Mouse (Mus musculus): ENCODE data around the gene Spata2. TPM values are rescaled to one million over a fixed set of nuclear protein-coding genes. Genes with fewer than 3 reads are reported as not detected.

The Spata2 gene
- 20.1 and 25.1 TPM in 2 replicates for polyA plus RNA-seq (2016; fragmentation: Nextera tagmentation; extraction: Ambion mirVana)

GRCm38 (mm10) chr2:167492713-167493636, at the start of gene Spata2:
Gene Spata2, minus strand, starts transcription at chr2:167492887.
- H3K36me3 ChIP-seq, result peaks cover 20% of the 10 kb centered on the region
- H3K27me3 ChIP-seq (ENCODE audit: insufficient read depth, poor library complexity, severe bottlenecking), result no peaks in the 10 kb centered on the region

DNA sequence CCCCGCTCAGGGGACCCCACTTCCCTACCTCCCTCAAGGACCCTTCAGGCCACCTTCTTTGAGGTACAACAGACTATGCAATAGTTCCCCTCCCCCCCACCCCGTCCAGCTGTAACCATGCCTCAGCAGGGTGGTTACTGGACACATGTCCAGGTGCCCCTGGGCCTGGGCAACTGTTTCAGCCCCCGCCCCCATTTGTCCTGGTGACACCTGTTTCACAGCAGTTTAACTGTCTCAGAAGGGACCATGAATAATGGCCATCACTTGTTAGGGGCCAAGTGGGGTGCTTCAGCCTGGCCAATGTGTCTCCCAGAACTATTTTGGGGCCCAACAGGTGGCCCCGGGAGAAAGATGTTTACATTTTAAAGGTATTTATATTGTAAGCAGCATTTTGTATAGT, 49.7 kb upstream of the Spata2 start:
- Histone ChIP-seq H3K27ac (peak overlapping the region; percentile 82), H3K4me1 (replicated peaks) (peaks cover 80% of the 10 kb centered on the region), H3K4me3 (peak overlapping the region; percentile 56), H3K36me3 (peaks cover 15% of the 10 kb centered on the region), H3K9me3 (no peaks in the 10 kb centered on the region), H3K27me3 (ENCODE audit: insufficient read depth, poor library complexity, severe bottlenecking) (peaks cover 59% of the 10 kb centered on the region)
- no peak for DNase-seq (ENCODE audit: low spot score)
- WGBS, result 73% methylated on average over 4 of the region's 4 CpGs

More at GRCm38 (mm10) chr2:167492713-167493636, at the start of gene Spata2:
- Histone ChIP-seq H3K27ac (peak within 1 kb of the TSS; percentile 98), H3K9me3 (no peaks in the 10 kb centered on the region), H3K4me1 (replicated peaks) (peaks cover 29% of the 10 kb centered on the region), H3K4me3 (peak within 1 kb of the TSS; percentile 86)
- WGBS, result 2% methylated on average over 63 of the region's 63 CpGs
- peak; percentile 91 for DNase-seq (ENCODE audit: low spot score)

DNA sequence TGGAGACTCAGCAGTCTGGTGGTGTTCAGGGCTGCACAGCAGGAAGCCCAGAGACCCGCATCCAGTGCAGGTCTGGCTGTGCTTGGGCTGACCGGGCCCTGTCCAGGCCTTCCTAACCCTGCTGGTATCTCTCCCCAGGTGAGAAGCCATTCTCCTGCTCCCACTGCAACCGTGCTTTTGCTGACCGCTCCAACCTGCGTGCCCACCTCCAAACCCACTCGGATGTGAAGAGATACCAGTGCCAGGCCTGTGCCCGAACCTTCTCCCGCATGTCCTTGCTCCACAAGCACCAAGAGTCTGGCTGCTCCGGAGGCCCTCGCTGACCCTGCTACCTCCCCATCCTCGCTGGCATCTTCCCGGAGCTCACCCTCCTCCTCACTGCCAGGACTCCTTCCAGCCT, 49.1 kb upstream of the Spata2 start:
- H3K9me3 ChIP-seq, result no peaks in the 10 kb centered on the region
- peaks cover 84% of the 10 kb centered on the region for H3K4me1 ChIP-seq (replicated peaks)
- H3K27me3 ChIP-seq (ENCODE audit: insufficient read depth, poor library complexity, severe bottlenecking), result peaks cover 65% of the 10 kb centered on the region
- peak overlapping the region; percentile 56 for H3K4me3 ChIP-seq
- WGBS, result 67% methylated on average over 12 of the region's 12 CpGs
- no peak for DNase-seq (ENCODE audit: low spot score)
- H3K36me3 ChIP-seq, result peaks cover 15% of the 10 kb centered on the region
- peak overlapping the region; percentile 82 for H3K27ac ChIP-seq

GRCm38 (mm10) chr2:167541324-167541723, 48.6 kb upstream of the Spata2 start:
- Histone ChIP-seq H3K27ac (peak overlapping the region; percentile 82), H3K9me3 (no peaks in the 10 kb centered on the region), H3K4me1 (replicated peaks) (peaks cover 80% of the 10 kb centered on the region), H3K27me3 (ENCODE audit: insufficient read depth, poor library complexity, severe bottlenecking) (peaks cover 69% of the 10 kb centered on the region), H3K36me3 (peaks cover 15% of the 10 kb centered on the region), H3K4me3 (peak overlapping the region; percentile 56)
- DNase-seq (ENCODE audit: low spot score), result no peak
- WGBS, result 11% methylated on average over 6 of the region's 6 CpGs

DNA sequence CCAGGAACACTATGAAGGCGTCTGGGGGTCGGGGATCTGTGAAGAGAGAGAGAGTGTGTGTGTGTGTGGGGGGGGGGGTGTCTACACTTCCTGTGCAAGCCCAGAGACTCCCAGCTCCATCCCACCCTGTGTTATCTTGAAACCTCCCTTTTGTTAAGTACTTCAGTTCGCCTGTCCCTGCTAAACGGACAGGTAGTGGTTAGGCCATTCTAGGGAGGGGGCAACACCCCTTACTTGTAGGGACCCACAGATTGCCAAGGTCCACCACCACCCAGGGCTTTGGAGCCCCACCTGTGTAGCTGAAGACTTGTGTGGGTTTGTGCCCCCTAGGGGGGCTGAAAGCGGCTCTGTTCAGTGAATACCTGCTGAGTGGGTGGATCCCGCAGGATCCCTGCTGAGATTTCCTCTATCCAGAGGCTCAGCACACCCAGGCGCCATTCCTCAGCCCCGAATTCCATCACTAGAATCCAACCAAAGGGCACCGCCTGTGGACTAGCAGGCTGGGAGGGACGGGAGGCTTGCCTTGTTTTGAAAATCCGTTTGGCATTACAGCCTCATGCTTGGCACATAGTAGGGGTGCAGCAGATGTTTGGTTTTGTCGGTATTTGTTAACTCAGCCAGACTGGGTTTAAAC, 47.9 kb upstream of the Spata2 start:
- Histone ChIP-seq H3K36me3 (peaks cover 15% of the 10 kb centered on the region), H3K27ac (peak overlapping the region; percentile 82), H3K9me3 (no peaks in the 10 kb centered on the region), H3K4me3 (peak overlapping the region; percentile 56), H3K4me1 (replicated peaks) (peaks cover 79% of the 10 kb centered on the region), H3K27me3 (ENCODE audit: insufficient read depth, poor library complexity, severe bottlenecking) (peaks cover 76% of the 10 kb centered on the region)
- no peak for DNase-seq (ENCODE audit: low spot score)
- WGBS, result 6% methylated on average over 12 of the region's 12 CpGs

DNA sequence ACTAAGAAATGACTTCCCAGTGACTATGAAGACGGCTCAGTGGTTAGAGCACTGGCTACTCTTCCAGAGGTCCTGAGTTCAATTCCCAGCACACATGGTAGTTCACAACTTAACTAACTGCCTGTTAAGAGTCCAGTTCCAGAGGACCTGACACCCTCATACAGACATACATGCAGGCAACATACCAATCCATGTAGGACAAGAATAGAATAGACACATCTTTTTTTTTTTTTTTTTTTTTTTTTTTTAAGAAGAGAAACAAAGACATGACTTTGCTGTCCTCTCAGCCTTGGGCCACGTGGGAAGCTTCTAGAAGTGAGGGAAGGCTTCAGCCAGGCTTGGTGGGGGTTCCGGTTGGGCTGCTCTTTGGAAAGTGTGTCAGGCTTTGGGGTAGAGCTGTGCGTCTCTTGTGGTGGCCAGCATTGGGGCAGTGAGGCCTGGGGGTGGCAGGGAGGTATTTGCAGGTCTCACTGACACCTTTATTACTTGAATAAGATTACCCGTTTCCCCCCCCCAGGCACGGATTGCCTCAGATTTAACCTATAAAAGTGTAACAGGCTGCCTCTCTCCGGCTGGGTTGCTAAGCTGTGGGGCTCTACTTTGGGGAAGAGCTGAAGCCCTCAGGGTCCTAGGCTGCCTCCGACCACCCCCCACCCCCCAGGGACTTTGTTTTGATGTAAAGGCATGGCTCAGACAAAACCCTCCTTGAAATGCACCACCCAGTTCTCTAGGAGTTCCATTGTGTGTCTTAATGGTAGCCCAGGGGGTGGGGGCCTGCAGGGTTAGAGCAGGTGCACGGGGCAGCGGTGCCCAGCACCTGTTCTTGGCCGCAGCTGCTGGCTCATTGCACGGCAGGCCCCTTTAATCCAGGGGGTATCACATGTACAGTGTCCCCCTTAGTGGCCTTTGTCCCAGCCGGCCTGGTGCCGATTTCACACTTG, 47.1 kb upstream of the Spata2 start:
- Histone ChIP-seq H3K36me3 (peaks cover 15% of the 10 kb centered on the region), H3K27me3 (ENCODE audit: insufficient read depth, poor library complexity, severe bottlenecking) (peaks cover 84% of the 10 kb centered on the region), H3K9me3 (no peaks in the 10 kb centered on the region), H3K4me1 (replicated peaks) (peaks cover 79% of the 10 kb centered on the region), H3K27ac (peak overlapping the region; percentile 82), H3K4me3 (peak overlapping the region; percentile 56)
- no peak for DNase-seq (ENCODE audit: low spot score)
- 14% methylated on average over 14 of the region's 14 CpGs for WGBS

DNA sequence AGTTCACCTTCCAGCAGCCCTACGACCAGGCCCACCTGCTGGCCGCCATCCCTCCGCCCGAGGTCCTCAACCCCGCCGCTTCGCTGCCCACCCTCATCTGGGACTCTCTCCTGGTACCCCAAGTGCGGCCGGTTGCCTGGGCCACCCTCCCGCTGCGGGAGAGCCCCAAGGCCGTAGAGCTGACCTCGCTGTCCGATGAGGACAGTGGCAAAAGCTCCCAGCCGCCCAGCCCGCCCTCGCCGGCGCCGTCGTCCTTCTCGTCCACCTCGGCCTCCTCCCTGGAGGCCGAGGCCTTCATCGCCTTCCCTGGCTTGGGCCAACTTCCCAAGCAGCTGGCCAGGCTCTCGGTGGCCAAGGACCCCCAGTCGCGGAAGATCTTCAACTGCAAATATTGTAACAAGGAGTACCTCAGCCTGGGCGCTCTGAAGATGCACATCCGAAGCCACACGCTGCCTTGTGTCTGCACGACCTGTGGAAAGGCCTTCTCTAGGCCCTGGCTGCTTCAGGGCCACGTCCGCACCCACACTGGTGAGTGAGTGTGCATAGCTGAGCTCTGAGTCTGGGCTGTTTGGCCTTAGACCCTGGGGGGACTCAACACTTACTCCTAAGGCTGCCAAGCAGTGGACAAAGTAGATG, 46.1 kb upstream of the Spata2 start:
- peaks cover 15% of the 10 kb centered on the region for H3K36me3 ChIP-seq
- 16% methylated on average over 34 of the region's 34 CpGs for whole genome bisulfite sequencing
- H3K9me3 ChIP-seq, result no peaks in the 10 kb centered on the region
- H3K4me1 ChIP-seq (replicated peaks), result peaks cover 71% of the 10 kb centered on the region
- peak overlapping the region; percentile 75 for H3K27ac ChIP-seq
- H3K27me3 ChIP-seq (ENCODE audit: insufficient read depth, poor library complexity, severe bottlenecking), result peaks cover 85% of the 10 kb centered on the region
- peak overlapping the region; percentile 56 for H3K4me3 ChIP-seq
- DNase-seq (ENCODE audit: low spot score), result no peak

- 1% methylated on average over 58 of the region's 58 CpGs for WGBS
- Histone ChIP-seq H3K27ac (peak within 1 kb of the TSS; percentile 75), H3K4me3 (peak within 1 kb of the TSS; percentile 56), H3K9me3 (no peaks in the 10 kb centered on the region), H3K36me3 (peaks cover 15% of the 10 kb centered on the region), H3K27me3 (ENCODE audit: insufficient read depth, poor library complexity, severe bottlenecking) (peaks cover 92% of the 10 kb centered on the region), H3K4me1 (replicated peaks) (peaks cover 60% of the 10 kb centered on the region)
- peak; percentile 95 for DNase-seq (ENCODE audit: low spot score)
Observed at GRCm38 (mm10) chr2:167537476-167538297, 45.0 kb upstream of the Spata2 start, which contains the start of gene Snai1. Gene Snai1, plus strand, starts transcription at chr2:167538195.

DNA sequence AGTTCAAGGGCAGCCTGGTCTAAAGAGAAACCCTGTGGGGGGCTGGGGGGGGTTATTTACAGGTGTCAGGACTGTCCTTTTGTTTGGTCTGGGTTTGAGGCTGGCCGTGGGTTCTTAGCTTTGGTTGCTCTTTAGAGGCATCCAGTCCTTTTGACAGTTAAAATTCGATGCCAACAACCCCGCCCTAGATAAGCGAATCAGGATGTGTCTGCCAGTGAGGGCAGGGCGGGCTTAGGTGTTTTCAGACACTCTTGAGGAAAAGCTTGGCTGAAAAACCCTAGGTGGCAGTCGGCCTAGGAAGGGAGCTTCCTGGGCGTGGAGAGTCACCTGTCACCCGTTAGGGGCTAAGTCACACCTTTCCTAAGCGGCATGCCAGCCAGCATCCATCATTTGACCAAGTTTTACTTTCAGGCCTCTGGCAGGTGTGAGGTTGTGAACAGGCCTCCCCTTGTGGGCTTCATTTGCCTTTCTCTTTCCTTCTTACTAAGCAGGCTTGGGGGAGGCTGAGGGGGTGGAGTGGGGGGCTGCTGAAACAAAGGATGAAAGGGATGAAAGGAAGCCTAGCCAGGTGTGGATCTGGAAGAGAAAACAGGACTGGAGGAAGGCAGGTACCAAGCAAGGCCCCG, 43.7 kb upstream of the Spata2 start:
- H3K4me3 ChIP-seq, result no peak overlapping the region
- H3K4me1 ChIP-seq (replicated peaks), result peaks cover 53% of the 10 kb centered on the region
- no peaks in the 10 kb centered on the region for H3K9me3 ChIP-seq
- peaks cover 6% of the 10 kb centered on the region; the same call in 1 of the 2 replicates for H3K36me3 ChIP-seq
- no peak for DNase-seq (ENCODE audit: low spot score)
- no peak overlapping the region for H3K27ac ChIP-seq
- WGBS, result 45% methylated on average over 10 of the region's 10 CpGs
- H3K27me3 ChIP-seq (ENCODE audit: insufficient read depth, poor library complexity, severe bottlenecking), result peaks cover 85% of the 10 kb centered on the region

DNA sequence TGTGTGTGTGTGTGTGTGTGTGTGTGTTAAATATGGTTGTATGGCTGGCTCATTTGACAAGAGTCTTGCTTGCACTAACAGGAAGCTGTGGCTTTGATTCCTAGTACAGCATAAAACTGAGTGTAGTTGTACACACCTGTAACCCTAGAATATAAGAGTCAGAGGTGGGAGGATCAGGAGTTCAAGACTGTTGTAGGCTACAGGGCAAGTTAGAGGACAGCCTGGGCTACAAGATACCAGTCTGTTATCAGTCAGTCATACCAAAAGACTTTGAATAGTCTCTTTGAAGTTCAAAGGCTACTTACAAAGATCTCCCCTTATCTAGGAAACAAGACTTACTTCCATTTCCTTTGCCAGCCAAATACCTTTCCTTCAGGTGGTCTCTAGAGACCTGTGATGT, 41.2 kb upstream of the Spata2 start:
- Histone ChIP-seq H3K9me3 (no peaks in the 10 kb centered on the region), H3K4me3 (no peak overlapping the region), H3K4me1 (replicated peaks) (peaks cover 50% of the 10 kb centered on the region), H3K27me3 (ENCODE audit: insufficient read depth, poor library complexity, severe bottlenecking) (peaks cover 60% of the 10 kb centered on the region), H3K27ac (no peak overlapping the region), H3K36me3 (0 out of 2 replicates have a peak, but pooled peaks cover 1% of the 10 kb centered on the region)
- no peak for DNase-seq (ENCODE audit: low spot score)

- no peaks in the 10 kb centered on the region for H3K9me3 ChIP-seq
- 21% methylated on average over 13 of the region's 13 CpGs for WGBS
Observed at GRCm38 (mm10) chr2:167532131-167532530, 39.4 kb upstream of the Spata2 start.

More at GRCm38 (mm10) chr2:167532131-167532530, 39.4 kb upstream of the Spata2 start:
- Histone ChIP-seq H3K4me3 (no peak overlapping the region), H3K27ac (no peak overlapping the region), H3K4me1 (replicated peaks) (peaks cover 48% of the 10 kb centered on the region), H3K36me3 (no peaks in the 10 kb centered on the region), H3K27me3 (ENCODE audit: insufficient read depth, poor library complexity, severe bottlenecking) (peaks cover 46% of the 10 kb centered on the region)
- DNase-seq (ENCODE audit: low spot score), result peak; percentile 70

Measured in hindbrain, embryonic 10.5 days (tissue).